Mouse (Mus musculus): Measurements from ENCODE around the gene Mrpl3. TPM values are rescaled to one million over a fixed set of nuclear protein-coding genes. Genes with fewer than 3 reads are reported as not detected.
"Not testable (repeated sequence)": the region's sequence is repeated elsewhere in the genome, so short reads cannot be mapped to it uniquely, and the experiment has no call there.

Mrpl3 gene
- total RNA-seq, 2 experiments from 2014 or later: 8.0 to 21.0 TPM

DNA sequence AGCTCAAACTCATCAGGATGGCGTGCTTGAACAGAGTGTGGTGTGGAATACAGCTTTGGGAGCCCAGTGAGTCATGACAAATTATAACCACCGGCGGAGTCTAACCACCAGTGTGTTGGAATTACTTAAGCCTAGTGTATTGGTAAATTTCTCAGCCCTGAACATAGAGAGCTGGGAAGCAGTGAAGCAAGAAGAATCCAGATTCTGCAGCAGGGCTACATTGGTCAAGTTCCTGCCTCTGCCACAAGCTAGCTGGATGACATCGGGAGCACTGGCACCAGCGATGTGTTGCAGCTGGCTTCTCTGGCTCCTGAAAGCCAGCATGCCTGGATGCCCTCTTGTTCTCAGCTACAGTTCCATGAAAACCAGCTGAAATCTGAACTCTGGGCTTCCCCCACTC, 50.9 kb downstream of the Mrpl3 start:
- ATAC-seq (replicated peaks; ENCODE audit: low FRiP score, poor library complexity, severe bottlenecking): no peak

DNA sequence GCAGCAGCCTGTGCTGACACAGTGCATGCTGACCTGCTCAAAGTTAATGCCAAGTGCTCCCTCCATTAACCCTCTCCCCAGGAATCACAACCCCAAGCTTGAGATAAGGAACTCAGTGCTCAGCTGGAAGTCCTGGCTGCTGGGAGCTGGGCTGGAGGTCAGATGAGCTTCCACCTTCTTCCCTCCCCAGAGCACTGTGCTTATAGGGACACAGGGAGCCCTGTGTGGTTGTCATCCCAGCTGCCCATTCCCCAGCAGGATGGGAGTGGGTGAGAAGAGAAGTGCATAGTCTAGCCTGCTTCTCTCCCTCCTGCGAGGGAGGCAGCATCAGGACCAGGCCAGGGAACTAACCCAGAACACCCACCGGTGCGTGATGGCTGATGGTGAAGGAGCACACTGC, 72.2 kb downstream of the Mrpl3 start:
- ATAC-seq (replicated peaks; ENCODE audit: low FRiP score, poor library complexity, severe bottlenecking): not testable (repeated sequence)

Other genes starting within 250 kb of the Mrpl3 start
- 4.2 and 4.3 TPM in 2 replicates for gene Nudt16, start 78.6 kb downstream of the Mrpl3 start, total RNA-seq (2015; ENCODE audit: low replicate concordance)
- 2.7 TPM in 1 of 2 replicates, not detected in the other for gene Nudt16, start 78.6 kb downstream of the Mrpl3 start, total RNA-seq (2017; ENCODE audit: low replicate concordance)
- not detected in 2 replicates for gene 1700080E11Rik, start 91.9 kb downstream of the Mrpl3 start, total RNA-seq (2015; ENCODE audit: low replicate concordance)
- gene 1700080E11Rik, start 91.9 kb downstream of the Mrpl3 start, total RNA-seq (2017; ENCODE audit: low replicate concordance): not detected in 2 replicates